Mouse (Mus musculus): ENCODE data around the gene Adgrv1.

- TF ChIP-seq CTCF (IDR thresholded peaks at IDR 0.05; ENCODE audit: borderline replicate concordance, insufficient read depth, low read length) (no peak), POLR2A (IDR thresholded peaks at IDR 0.05; ENCODE audit: low read depth, low read length) (no peak)
Observed at GRCm38 (mm10) chr13:81239427-81239826, 393.5 kb downstream of the Adgrv1 start.

All from embryonic fibroblast, embryonic 13.5 days (primary cell).